Mouse (Mus musculus) cerebellum, postnatal 14 days (tissue): ENCODE data around the gene 4930404N11Rik.

Experiments used
- DNase-seq, 2 experiments: peaks; one replicate each; pipeline ENCODE4 v3.0.0; 2021; ENCODE audit warnings: mixed read lengths in 2 of 2

The 4930404N11Rik gene

DNA sequence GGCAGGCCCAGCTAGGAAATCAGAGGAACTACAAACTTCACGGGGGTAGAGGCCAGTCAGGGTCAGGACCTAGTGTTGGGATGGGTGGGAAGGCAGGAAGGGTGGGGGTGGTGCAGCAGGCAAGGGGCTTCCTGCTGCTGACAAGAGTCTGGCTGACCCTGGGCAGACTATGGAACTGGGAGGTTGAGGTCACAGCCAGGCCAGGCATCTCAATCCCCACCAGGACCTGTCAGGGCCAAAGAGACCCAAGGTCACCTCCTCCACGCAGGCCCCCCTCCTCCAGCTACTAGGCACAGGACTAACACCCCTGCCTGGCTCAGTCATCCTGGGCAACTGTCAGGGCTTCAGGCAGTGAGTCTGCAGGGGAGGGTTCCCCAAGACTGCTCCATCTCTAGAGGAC lies 37.7 kb downstream of the 4930404N11Rik start:
- DNase-seq, result no peak

GRCm38 (mm10) chr10:81326858-81327257 lies 38.8 kb downstream of the 4930404N11Rik start:
- DNase-seq, result no peak

DNA sequence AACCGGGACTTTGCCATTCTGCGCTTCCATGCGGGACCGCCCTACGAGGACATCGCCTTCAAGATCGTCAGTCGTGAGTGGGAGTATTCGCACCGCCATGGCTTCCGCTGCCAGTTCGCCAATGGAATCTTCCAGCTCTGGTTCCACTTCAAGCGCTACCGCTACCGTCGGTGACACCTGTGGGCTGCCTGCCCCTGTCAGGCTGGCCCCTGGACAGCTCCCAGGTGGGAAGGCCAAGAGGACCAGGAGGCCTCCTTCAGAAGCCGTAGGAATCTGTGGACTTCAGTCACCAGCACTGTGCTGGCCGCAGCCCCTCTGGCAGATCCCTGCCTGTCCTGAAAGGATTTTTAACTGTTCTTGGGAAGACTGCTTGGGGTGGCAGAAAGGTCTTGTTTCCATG lies 39.8 kb downstream of the 4930404N11Rik start:
- no peak for DNase-seq

DNA sequence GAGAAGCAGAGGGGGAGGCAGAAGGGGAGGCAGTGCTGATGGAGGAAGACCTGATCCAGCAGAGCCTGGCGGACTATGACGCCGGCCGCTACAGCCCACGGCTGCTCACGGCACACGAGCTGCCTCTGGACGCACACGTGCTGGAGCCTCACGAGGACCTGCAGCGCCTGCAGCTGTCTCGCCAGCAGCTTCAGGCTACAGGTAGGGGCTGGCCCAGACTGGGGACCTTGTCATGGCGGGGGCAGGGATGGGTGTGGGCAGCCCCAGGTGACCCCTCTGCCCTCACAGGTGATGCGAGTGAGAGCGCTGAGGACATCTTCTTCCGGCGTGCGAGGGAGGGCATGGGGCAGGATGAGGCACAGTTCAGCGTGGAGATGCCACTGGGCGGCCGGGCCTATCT lies 40.4 kb downstream of the 4930404N11Rik start:
- DNase-seq, result no peak

DNA sequence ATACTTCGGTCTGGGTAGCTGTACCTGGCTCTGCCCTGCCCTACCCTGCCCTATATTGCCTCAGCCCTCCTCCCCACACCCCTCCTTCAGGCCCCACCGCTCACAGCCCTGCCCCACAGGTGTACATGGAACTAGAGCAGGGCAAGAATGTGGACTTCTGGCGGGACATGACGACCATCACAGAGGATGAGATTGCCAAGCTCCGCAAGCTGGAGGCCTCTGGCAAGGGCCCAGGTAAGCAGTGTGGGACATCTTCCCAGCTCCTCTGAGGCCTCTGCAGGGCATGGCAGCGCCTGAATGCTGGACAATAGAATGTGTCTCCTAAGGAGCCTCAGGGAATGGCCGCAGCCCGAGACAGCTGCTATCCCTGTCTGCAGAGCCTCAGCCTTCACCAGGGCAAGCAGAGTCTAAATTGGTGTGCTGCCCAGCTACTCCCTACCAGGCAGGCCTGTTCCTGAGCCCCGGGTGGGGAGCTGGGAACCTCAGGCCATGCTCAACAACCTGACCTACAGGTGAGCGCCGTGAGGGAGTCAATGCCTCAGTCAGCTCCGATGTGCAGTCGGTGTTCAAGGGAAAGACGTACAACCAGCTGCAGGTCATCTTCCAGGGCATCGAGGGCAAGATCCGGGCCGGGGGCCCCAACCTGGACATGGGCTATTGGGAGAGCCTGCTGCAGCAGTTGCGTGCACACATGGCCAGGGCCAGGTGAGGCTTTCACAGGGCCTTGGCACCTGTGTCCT lies 41.7 kb downstream of the 4930404N11Rik start:
- DNase-seq, result no peak

DNA sequence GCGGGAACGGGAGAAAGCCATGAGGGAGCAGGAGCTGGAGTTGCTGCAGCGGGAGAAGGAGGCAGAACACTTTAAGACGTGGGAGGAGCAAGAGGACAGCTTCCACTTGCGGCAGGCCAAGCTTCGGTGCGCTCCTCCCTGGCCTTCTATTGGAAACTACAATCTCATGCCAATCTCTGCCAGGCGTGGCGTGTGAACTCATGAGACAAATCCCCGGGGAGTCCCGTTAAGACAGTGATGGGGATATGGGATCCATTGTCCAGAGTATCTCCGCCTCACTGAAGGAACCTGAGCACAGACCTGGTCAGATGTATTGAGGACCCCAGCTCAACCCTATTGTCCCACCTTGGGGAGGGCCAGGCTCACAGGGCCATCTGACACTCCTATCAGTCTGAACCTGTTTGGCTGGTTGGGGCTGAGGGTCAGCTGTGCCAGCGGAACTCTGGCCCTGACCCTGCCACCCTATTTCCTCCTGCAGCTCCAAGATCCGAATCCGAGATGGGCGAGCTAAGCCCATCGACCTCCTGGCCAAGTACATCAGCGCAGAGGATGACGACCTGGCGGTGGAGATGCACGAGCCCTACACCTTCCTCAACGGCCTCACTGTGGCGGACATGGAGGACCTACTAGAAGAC lies 42.4 kb downstream of the 4930404N11Rik start:
- DNase-seq, result no peak

DNA sequence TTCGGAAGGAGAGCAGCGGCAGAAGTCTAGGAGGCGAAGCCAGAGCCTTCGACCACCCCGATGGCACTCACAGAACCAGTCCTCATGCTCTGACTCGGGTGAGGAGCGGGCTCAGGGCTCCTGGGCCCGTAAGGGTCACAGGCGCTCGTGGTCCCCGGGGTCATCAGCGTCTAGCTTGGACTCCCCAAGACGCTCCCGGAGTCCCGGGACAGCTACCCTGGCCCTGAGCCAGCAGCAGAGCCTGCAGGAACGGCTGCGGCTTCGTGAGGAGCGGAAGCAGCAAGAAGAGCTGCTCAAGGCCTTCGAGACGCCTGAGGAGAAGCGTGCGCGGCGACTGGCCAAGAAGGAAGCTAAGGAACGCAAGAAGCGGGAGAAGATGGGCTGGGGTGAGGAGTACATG lies 43.2 kb downstream of the 4930404N11Rik start:
- DNase-seq, result peak in 1 of 2 experiments; percentile 57

GRCm38 (mm10) chr10:81321436-81321835 lies 44.2 kb downstream of the 4930404N11Rik start:
- DNase-seq, result no peak

DNA sequence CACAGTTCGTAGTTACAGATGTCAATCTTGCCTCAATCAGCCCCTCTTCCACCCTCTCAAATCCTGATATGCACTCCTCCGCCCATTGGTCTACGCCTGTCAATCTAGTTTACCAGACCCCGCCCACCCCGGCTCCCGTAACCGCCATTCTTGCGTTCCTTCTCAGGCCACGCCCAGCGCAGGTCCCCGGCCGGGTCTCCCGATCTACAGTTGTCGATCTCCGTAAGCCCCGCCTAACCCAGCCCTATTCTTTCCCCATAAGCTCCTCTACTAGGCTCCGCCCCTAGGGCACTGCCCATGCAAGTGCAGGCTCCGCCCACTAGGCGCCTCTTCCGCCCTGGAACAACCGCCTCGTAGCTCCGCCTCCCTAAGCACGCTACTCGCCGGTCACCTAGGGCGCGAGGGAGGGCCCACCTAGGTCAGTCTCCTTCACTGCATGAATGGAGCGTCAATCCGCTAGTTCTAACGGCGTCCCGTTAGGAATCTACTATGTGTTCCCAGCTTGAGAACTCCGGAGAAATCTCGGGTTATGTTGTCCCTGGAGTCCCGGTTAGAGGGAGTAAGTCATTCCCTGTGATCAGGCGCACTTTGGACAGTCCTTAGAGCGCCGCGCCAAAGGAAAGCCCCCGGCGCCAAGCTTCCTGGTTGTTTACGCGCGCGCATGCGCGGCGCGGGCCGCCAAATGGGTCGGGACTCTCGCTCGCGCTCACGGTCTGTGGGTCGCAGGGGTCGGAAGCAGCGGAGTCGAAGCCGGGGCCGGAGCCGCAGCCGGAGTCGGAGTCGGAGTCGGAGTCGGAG lies 44.9 kb downstream of the 4930404N11Rik start, which contains the start of gene Cactin:
Gene Cactin, plus strand, starts transcription at position 554 of the 798 bp plus-strand sequence.
- DNase-seq, result peak; percentile 99 to 100

DNA sequence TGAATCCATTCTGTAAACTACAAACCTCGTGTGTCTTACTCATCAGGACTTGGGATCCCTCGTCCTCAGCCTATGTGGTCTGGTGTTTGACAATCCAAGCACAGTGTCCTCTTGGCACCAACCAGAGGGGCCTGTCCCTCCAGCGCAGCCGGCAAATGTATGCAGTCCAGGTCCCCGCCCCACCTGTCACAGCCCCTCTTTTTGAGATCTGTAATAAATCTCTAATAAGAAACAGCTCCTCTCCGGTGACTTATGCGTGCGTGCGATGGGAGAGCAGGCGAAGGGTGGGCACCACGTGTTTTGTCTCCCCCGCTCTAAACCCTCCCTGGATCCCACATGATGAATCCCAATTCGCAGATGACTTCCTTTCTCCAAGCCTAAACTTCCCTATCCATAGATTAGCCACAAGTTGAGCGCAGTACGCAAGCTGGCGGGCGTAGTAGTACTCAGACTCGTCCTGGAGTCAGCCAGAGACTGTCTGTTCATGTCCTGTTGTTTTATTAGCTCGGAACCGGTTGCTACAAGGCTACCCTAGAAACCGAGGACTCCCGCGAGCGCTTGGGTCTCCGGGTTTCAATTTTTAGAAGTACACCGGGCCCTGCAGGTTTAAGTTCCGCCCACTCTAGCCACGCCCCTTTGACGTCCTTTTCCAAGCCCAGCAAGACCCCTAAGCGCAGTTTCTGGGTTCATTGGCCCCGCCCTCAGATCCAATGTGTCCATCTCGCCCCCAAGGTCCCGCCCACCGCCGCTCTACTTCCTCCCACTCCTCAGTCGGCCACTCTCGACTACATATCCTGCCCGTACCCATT lies 45.7 kb downstream of the 4930404N11Rik start:
- DNase-seq, result peak in 1 of 2 experiments; percentile 50

DNA sequence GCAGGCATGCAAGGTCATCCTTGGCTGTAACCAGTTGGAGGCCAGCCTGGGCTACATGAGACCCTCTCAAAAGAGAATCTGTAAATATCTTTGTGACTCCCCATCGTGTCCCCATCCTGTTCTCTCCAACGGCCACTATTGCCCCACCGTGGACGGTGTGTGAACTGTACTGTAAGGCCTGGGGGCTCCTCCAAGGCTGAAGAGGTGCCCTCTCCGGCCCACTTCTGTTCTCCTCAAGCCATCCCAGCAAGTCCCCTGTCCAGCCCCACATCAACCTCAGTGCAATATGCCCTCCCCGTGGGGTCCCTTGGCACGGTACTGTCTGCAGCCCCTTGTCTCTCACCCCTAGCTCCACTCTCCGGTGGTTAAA lies 46.3 kb downstream of the 4930404N11Rik start:
- peak; percentile 58 to 71 for DNase-seq

DNA sequence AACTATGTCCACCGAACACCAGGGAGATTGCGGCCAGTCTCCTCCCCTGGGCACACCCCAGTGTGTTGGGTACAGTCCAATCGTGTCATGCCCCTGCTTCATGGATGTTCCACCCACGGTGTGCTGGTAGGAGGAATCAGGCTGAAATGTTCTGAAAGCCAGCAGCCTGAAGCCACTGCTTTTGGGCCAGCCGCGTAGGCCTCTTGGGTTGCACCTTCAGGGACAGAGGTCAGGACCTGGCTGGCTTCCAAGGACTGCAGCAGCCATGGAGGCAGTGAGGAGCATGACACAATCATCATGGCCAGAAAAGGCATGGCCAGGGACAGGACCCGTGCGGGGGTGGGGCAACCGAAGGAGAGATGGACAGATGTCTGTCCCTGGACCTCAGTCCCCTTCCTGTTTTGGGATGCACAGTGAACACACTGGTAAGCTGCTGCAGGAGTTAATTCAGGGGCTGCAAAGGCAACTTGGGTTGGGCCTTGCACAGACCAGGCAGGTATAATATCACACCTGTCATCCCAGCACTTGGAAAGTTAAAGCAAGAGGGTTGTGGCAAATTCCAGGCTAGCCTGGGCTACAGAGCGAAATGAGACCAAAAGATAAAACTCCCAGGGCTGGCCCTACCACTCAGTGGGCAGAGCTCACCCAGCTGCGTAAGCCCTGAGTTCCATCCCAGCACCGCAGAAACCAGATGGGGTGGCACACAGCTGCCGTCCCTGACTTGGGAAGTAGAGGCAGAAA lies 46.9 kb downstream of the 4930404N11Rik start:
- DNase-seq, result peak in 1 of 2 experiments; percentile 74

DNA sequence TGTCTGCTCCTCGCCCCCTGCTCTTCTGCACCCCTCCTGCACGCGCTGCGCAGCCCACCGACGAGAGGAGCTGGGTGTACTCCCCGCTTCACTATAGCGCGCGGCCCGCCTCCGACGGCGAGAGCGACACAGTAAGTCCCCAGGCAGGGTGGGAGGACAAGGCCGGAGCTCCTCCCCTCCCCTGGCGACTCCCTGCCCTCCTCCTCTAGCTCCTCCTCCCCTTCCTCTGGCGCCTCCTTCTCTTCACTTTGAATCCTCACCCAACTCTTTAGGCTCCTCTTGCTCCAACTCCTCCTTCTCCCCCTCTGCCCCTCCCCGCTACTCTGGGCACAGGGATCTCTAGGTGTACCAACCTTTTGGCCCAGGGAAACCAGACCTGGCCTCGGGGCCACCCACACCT lies 48.3 kb downstream of the 4930404N11Rik start:
- DNase-seq, result no peak

GRCm38 (mm10) chr10:81316338-81317060 lies 49.1 kb downstream of the 4930404N11Rik start:
- peak in 1 of 2 experiments; percentile 59 for DNase-seq

- DNase-seq, result no peak
Observed at GRCm38 (mm10) chr10:81315587-81315986, 50.0 kb downstream of the 4930404N11Rik start.

DNA sequence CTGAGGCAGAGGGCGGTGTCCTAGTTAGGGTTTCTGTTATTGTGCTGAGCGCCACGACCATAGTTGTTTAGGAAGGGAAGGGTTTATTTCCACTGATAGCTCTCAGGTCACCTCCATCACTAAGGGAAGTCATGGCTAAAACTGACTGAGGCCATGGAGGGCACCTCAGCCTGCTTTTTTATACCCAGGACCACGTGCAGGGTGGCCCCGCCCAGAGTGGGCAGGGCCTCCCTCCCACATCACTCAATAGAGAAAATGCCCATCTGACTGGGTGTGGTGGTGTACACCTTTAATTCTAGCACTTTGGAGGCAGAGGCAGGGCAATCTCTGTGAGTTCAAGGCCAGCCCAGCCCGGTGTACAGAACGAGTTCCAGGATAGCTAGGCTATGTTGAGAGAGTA lies 51.4 kb downstream of the 4930404N11Rik start:
- DNase-seq, result no peak

- DNase-seq, result peak in 1 of 2 experiments; percentile 43
Observed at GRCm38 (mm10) chr10:81313581-81313980, 52.0 kb downstream of the 4930404N11Rik start.
